Mouse (Mus musculus) heart, adult 2 months (tissue): ENCODE data around the gene Srgap2.

ENCODE experiments used
- CTCF ChIP-seq: fragments of 200-600 bp; IDR thresholded peaks from 2 replicates; pipeline ENCODE4 v1.8.1; 2022; ENCODE audit warnings: antibody characterized with exemption, mild to moderate bottlenecking, moderate library complexity
- EP300 ChIP-seq: fragments of 200-500 bp; IDR thresholded peaks from 2 replicates; pipeline ENCODE4 v1.6.1; 2011; ENCODE audit warnings: low read depth, low read length, control low read depth; ENCODE audit not compliant: insufficient read depth
- POLR2A ChIP-seq: fragments of 200-500 bp; IDR thresholded peaks from 2 replicates; pipeline ENCODE4 v1.6.1; 2011; ENCODE audit warnings: mild to moderate bottlenecking, low read depth, low read length, control low read depth; ENCODE audit not compliant: insufficient read depth

GRCm38 (mm10) chr1:131486094-131486850 is 40.9 kb downstream of the Srgap2 start:
- no peak for TF ChIP-seq POLR2A
- no peak for TF ChIP-seq CTCF
- no peak for TF ChIP-seq EP300
